Mouse (Mus musculus): ENCODE measurements around the gene Btbd16. TPM values are rescaled to one million over a fixed set of nuclear protein-coding genes. Genes with fewer than 3 reads are reported as not detected.

Btbd16 gene
- polyA plus RNA-seq (2012; ENCODE audit: low replicate concordance) = 0.53 TPM in 1 of 2 replicates, not detected in the other

DNA sequence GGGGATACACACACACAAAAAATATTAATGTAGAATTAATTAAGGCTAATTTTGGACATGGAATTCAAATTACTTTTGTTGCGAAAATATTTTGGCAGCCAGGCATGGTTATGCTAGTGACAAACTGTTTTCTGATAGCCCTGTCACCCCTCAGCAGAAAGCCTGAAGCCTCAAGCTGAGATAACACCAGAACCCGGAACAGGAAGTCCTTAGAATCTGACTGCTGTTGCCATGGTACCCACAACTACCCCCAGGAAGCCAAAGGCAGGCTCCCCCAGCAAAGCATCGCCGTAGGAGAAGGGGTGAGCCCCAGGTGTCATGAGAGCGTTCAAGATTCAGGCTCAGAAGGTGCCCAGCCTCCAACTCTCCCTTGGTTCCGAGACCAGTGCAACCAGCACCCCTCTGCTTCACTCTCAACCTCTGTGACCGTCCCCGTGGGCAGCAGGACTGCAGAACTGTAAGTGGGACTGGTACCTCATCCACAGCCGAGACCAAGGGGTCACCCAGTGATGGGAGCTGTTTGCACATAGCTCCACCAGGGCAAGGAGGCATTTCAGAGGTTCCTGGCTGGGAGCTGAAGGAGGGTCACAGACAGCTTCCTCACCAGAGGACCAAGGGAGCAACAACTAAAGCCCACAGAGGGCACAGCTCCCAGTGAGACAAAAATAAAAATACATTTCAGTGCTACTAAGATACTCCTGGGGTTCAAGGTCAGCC lies at the start of gene Btbd16:
Btbd16 (plus strand) TSS at position 156 of the 717 bp plus-strand sequence.

DNA sequence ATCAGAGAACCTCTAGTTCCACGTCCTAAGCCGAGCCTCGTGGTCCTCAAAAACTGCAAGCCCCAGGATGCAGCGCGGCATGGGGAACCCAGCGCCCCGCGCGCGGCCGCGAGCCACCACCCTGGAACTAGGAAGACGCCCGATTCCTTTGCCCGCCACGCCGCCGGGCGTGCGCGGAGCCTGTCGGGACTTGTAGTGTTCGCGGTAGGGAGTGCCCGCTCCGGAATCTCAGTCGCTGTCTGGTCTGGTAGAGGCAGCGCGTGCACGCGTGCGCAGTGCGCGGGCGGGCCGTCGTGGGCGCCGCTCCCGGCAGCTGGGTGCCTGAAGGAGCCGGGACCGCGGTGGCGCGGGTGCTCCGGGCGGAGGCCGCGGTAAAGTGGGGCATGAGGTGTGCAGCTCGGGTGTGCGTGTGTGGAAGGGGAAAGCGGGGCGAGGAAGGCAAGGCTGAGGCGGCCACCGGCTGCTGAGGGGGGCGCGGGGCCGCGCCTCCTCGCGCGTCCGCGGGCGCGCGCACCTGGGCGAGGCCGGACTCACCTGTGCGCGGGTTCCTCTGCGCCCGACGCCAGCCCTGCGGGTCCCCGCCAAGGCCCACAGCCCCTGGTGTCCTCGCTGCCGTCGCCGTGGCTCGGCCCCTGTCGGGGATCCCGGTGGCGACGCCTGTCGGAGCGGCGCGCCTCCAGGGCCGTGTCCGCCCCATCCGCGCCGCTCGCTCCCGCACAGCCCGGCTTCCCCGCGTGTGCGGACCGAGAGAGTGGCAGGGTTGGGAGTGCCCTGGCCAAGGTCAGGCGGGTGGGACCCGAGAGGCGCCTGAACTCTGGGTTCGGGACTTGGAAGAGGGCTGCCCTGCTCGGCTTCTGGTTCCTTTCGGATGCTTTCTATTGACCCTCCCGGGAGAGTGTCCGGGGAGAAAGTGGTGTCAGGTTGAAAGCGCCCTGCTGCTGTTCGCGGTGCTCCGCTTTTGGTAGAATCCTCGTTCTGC lies 92.0 kb downstream of the Btbd16 start, which contains the start of gene Plekha1:
Plekha1 (plus strand) TSS at position 144 of the 979 bp plus-strand sequence.

Other genes with a start within 250 kb of the Btbd16 start
- gene Nsmce4a, start 201.0 kb upstream of the Btbd16 start, polyA plus RNA-seq (2012; ENCODE audit: low replicate concordance) = 98.1 and 121 TPM in 2 replicates
- 4.6 and 5.1 TPM in 2 replicates for gene Tacc2, start 196.6 kb upstream of the Btbd16 start, polyA plus RNA-seq (2012; ENCODE audit: low replicate concordance)
- gene Plekha1, start 91.7 kb downstream of the Btbd16 start, polyA plus RNA-seq (2012; ENCODE audit: low replicate concordance) = 9.6 and 26.8 TPM in 2 replicates
- 1.0 and 1.6 TPM in 2 replicates for gene Htra1, start 162.0 kb downstream of the Btbd16 start, polyA plus RNA-seq (2012; ENCODE audit: low replicate concordance)

Data from hematopoietic multipotent progenitor cell, adult 10-12 weeks (in vitro differentiated cells).